Mouse (Mus musculus) heart, postnatal 0 days (tissue): ENCODE measurements around the gene Cmah. TPM values are rescaled to one million over a fixed set of nuclear protein-coding genes. Genes with fewer than 3 reads are reported as not detected.

Source experiments
- ATAC-seq: fragments of 200-750 bp; cut with Nextera tagmentation; 2 replicates; pipeline ENCODE4 v1.8.0; 2017; ENCODE audit warnings: low read depth, moderate number of reproducible peaks, moderate library complexity; ENCODE audit not compliant: insufficient read depth
- DNase-seq: peaks from one replicate; pipeline ENCODE4 v3.0.0-alpha.2; 2016; ENCODE audit warnings: low spot score
- H3K27ac ChIP-seq: fragments of 300-500 bp; sonication (generic); 2 replicates; pipeline ENCODE4 v1.5.1; 2014; ENCODE audit warnings: low read depth, mild to moderate bottlenecking
- H3K27me3 ChIP-seq: fragments of 300-500 bp; sonication (generic); 2 replicates; pipeline ENCODE4 v1.6.1; 2014; ENCODE audit warnings: low read length, mixed read lengths; ENCODE audit not compliant: control insufficient read depth, insufficient read depth
- H3K36me3 ChIP-seq: fragments of 300-500 bp; sonication (generic); replicated peaks from 2 replicates; pipeline ENCODE4 v1.6.1; 2014; ENCODE audit warnings: low read length, mixed read lengths; ENCODE audit not compliant: control insufficient read depth, insufficient read depth
- H3K4me1 ChIP-seq: fragments of 300-500 bp; sonication (generic); 2 replicates; pipeline ENCODE4 v1.6.1; 2014; ENCODE audit warnings: antibody characterized with exemption; ENCODE audit not compliant: control insufficient read depth, insufficient read depth
- H3K4me2 ChIP-seq: fragments of 300-500 bp; sonication (generic); 2 replicates; pipeline ENCODE4 v1.6.1; 2014; ENCODE audit warnings: low read depth, mild to moderate bottlenecking, low read length, moderate library complexity
- H3K4me3 ChIP-seq: fragments of 300-500 bp; sonication (generic); 2 replicates; pipeline ENCODE4 v1.5.1; 2014; ENCODE audit warnings: low read depth, low read length
- H3K9ac ChIP-seq: fragments of 300-500 bp; sonication (generic); replicated peaks from 2 replicates; pipeline ENCODE4 v1.6.1; 2014; ENCODE audit warnings: low read depth, low read length, mixed read lengths
- H3K9me3 ChIP-seq: fragments of 300-500 bp; sonication (generic); replicated peaks from 2 replicates; pipeline ENCODE4 v1.6.1; 2016; ENCODE audit warnings: low read length; ENCODE audit not compliant: control insufficient read depth
- CTCF ChIP-seq: IDR thresholded peaks from 2 replicates; pipeline ENCODE4 v1.5.1; 2016; ENCODE audit warnings: antibody characterized with exemption, control low read depth, low read depth
- EP300 ChIP-seq: IDR thresholded peaks from 2 replicates; pipeline ENCODE4 v1.6.1; 2016; ENCODE audit warnings: antibody characterized with exemption, low read depth
- WGBS: fragments of 180-500 bp; shearing (Covaris S2); extraction: QIAGEN DNeasy Blood & Tissue Kit; methylation state at CpG from one replicate; pipeline ENCODE4 v1.1.7; 2014; 5-methylcytosine and 5-hydroxymethylcytosine counted together
- polyA plus RNA-seq: library from polyadenylated mRNA; unstranded; fragments of >200 nt; fragmentation: Nextera tagmentation; extraction: Ambion mirVana; gene quantifications from 2 replicates; pipeline ENCODE4 v1.2.1, GENCODE M21; 2015
- total RNA-seq: library from RNA; depleted of rRNA; stranded (reverse); fragments of >200 nt; gene quantifications from 2 replicates; pipeline ENCODE4 v1.2.3, GENCODE M21; 2014; ENCODE audit warnings: low replicate concordance

The Cmah gene
- total and polyA plus RNA-seq, 2 experiments from 2014 or later = 0.15 TPM; not detected in 1

GRCm38 (mm10) chr13:24484811-24485210 lies 157.6 kb downstream of the Cmah start:
- H3K27me3 ChIP-seq = no peaks in the 10 kb centered on the region
- no peak for TF ChIP-seq CTCF
- WGBS = 89% methylated on average over 3 of the region's 3 CpGs
- DNase-seq (no peak), ATAC-seq (no peak)
- H3K27ac ChIP-seq = no peak overlapping the region
- no peak overlapping the region for H3K9ac ChIP-seq
- no peak overlapping the region for H3K4me3 ChIP-seq
- H3K4me2 ChIP-seq = no peak overlapping the region
- no peaks in the 10 kb centered on the region for H3K9me3 ChIP-seq
- H3K36me3 ChIP-seq = no peaks in the 10 kb centered on the region
- H3K4me1 ChIP-seq = peaks cover 9% of the 10 kb centered on the region; the same call in 1 of the 2 replicates

- Histone ChIP-seq H3K4me1 (peaks cover 8% of the 10 kb centered on the region; the same call in 1 of the 2 replicates), H3K27ac (no peak overlapping the region), H3K9me3 (no peaks in the 10 kb centered on the region), H3K9ac (no peak overlapping the region), H3K36me3 (no peaks in the 10 kb centered on the region), H3K27me3 (no peaks in the 10 kb centered on the region), H3K4me3 (no peak overlapping the region), H3K4me2 (no peak overlapping the region)
- no peak for ATAC-seq
- TF ChIP-seq CTCF = no peak
- TF ChIP-seq EP300 = no peak
- no peak for DNase-seq
- 66% methylated on average over 9 of the region's 9 CpGs for WGBS
These were observed 158.8 kb downstream of the Cmah start for GRCm38 (mm10) chr13:24485964-24486363.

- WGBS = 66% methylated on average over 6 of the region's 6 CpGs
- Histone ChIP-seq H3K4me1 (peaks cover 6% of the 10 kb centered on the region; the same call in 1 of the 2 replicates), H3K27me3 (no peaks in the 10 kb centered on the region), H3K9me3 (no peaks in the 10 kb centered on the region), H3K27ac (no peak overlapping the region), H3K36me3 (no peaks in the 10 kb centered on the region), H3K9ac (no peak overlapping the region), H3K4me2 (no peak overlapping the region), H3K4me3 (no peak overlapping the region)
- TF ChIP-seq CTCF (no peak), EP300 (no peak)
- DNase-seq (no peak), ATAC-seq (no peak)
These were observed 159.2 kb downstream of the Cmah start for GRCm38 (mm10) chr13:24486403-24486802.

GRCm38 (mm10) chr13:24487061-24487460 lies 159.9 kb downstream of the Cmah start:
- Histone ChIP-seq H3K4me2 (no peak overlapping the region), H3K27ac (no peak overlapping the region), H3K9ac (no peak overlapping the region), H3K4me1 (peaks cover 6% of the 10 kb centered on the region; the same call in 1 of the 2 replicates), H3K9me3 (no peaks in the 10 kb centered on the region), H3K4me3 (no peak overlapping the region), H3K36me3 (no peaks in the 10 kb centered on the region), H3K27me3 (no peaks in the 10 kb centered on the region)
- no peak for ATAC-seq
- DNase-seq = no peak
- 80% methylated on average over 5 of the region's 5 CpGs for WGBS
- TF ChIP-seq CTCF = no peak
- TF ChIP-seq EP300 = no peak

GRCm38 (mm10) chr13:24487546-24487945 lies 160.3 kb downstream of the Cmah start:
- WGBS = 80% methylated on average over 5 of the region's 5 CpGs
- DNase-seq = no peak
- TF ChIP-seq EP300 (no peak), CTCF (no peak)
- Histone ChIP-seq H3K27me3 (no peaks in the 10 kb centered on the region), H3K36me3 (no peaks in the 10 kb centered on the region), H3K4me2 (no peak overlapping the region), H3K9ac (no peak overlapping the region), H3K9me3 (no peaks in the 10 kb centered on the region), H3K4me1 (peaks cover 6% of the 10 kb centered on the region; the same call in 1 of the 2 replicates), H3K4me3 (no peak overlapping the region), H3K27ac (no peak overlapping the region)
- ATAC-seq = no peak

- no peak for ATAC-seq
- Histone ChIP-seq H3K4me3 (no peak overlapping the region), H3K27ac (no peak overlapping the region), H3K9ac (no peak overlapping the region), H3K4me2 (no peak overlapping the region), H3K36me3 (no peaks in the 10 kb centered on the region), H3K4me1 (peaks cover 6% of the 10 kb centered on the region; the same call in 1 of the 2 replicates), H3K27me3 (no peaks in the 10 kb centered on the region), H3K9me3 (no peaks in the 10 kb centered on the region)
- no peak for DNase-seq
- TF ChIP-seq CTCF (no peak), EP300 (no peak)
- 85% methylated on average over 4 of the region's 4 CpGs for WGBS
These were observed 161.4 kb downstream of the Cmah start for GRCm38 (mm10) chr13:24488526-24489070.
